Mouse (Mus musculus) CH12.LX (cell line): ENCODE results near the gene Ccser1.

Experiments used
- BHLHE40 ChIP-seq: IDR thresholded peaks from 2 replicates; pipeline ENCODE4 v1.6.1; 2011; ENCODE audit warnings: mild to moderate bottlenecking, low read depth, low read length, improper control_type of control experiment
- CTCF ChIP-seq, 2 experiments: IDR thresholded peaks in 1 of 2; conservative IDR thresholded peaks in 1 of 2; 2 replicates each; pipeline ENCODE4 v1.5.1; 2011 to 2012; ENCODE audit warnings: low read depth in 2 of 2, low read length in 2 of 2, improper control_type of control experiment in 1 of 2, inconsistent platforms in 1 of 2, mild to moderate bottlenecking in 1 of 2, moderate library complexity in 1 of 2
- EP300 ChIP-seq: IDR thresholded peaks from 2 replicates; pipeline ENCODE4 v1.6.1; 2011; ENCODE audit warnings: low read length, improper control_type of control experiment
- MAFK ChIP-seq: IDR thresholded peaks from 2 replicates; pipeline ENCODE4 v1.6.1; 2011; ENCODE audit warnings: low read length, improper control_type of control experiment; ENCODE audit not compliant: insufficient replicate concordance
- MAX ChIP-seq: IDR thresholded peaks from 2 replicates; pipeline ENCODE4 v1.6.1; 2011; ENCODE audit warnings: low read length, improper control_type of control experiment
- MEF2A ChIP-seq: IDR thresholded peaks from 2 replicates; pipeline ENCODE4 v1.6.1; 2014; ENCODE audit warnings: low read depth, mild to moderate bottlenecking, inconsistent platforms, low read length, improper control_type of control experiment, borderline replicate concordance
- MYC ChIP-seq: IDR thresholded peaks from 2 replicates; pipeline ENCODE4 v1.6.1; 2011; ENCODE audit warnings: low read depth, mild to moderate bottlenecking, improper control_type of control experiment, low read length
- POLR2A ChIP-seq: IDR thresholded peaks from 2 replicates; pipeline ENCODE4 v1.6.1; 2011; ENCODE audit warnings: low read depth, mild to moderate bottlenecking, improper control_type of control experiment, low read length
- USF1 ChIP-seq: IDR thresholded peaks from 2 replicates; pipeline ENCODE4 v1.6.1; 2014; ENCODE audit warnings: low read depth, mild to moderate bottlenecking, inconsistent platforms, low read length, improper control_type of control experiment
- ZKSCAN1 ChIP-seq: IDR thresholded peaks from 2 replicates; pipeline ENCODE4 v1.6.1; 2012; ENCODE audit warnings: low read depth, inconsistent platforms, low read length, improper control_type of control experiment, borderline replicate concordance

- no peak for TF ChIP-seq POLR2A
- TF ChIP-seq MEF2A = no peak
- no peak for TF ChIP-seq MYC
- no peak for TF ChIP-seq ZKSCAN1
- TF ChIP-seq CTCF (conservative IDR thresholded peaks at IDR 0.05 in 1 of 2, IDR thresholded peaks at IDR 0.05 in 1 of 2; ENCODE audit: low read depth in 2 of 2, low read length in 2 of 2) = no peak
- TF ChIP-seq EP300 = no peak
- TF ChIP-seq MAX = no peak
- no peak for TF ChIP-seq USF1
- TF ChIP-seq MAFK = no peak
- TF ChIP-seq BHLHE40 = no peak
Observed at GRCm38 (mm10) chr6:61939236-61939635, 759.1 kb downstream of the Ccser1 start.
